Mouse (Mus musculus) NIH3T3 (cell line): Measurements from ENCODE around the gene Fiz1.
A peak's percentile ranks its signal among the peaks of the same experiment; 100 is the strongest.

Experiments
- DNase-seq: peaks from one replicate; pipeline ENCODE4 v3.0.0-alpha.2; 2012; ENCODE audit warnings: low read depth

Fiz1 gene

GRCm38 (mm10) chr7:5014251-5015117 lies at the start of gene Fiz1, which contains the start of gene Zfp524:
Gene Fiz1, minus strand, starts transcription at chr7:5014697.
Gene Zfp524, plus strand, starts transcription at chr7:5014415.
- DNase-seq = peak; percentile 99

- DNase-seq = peak; percentile 89
Measured at GRCm38 (mm10) chr7:5062360-5063001, 48.0 kb upstream of the Fiz1 start.

GRCm38 (mm10) chr7:5061774-5062359 lies 47.4 kb upstream of the Fiz1 start, which contains the start of gene U2af2:
Gene U2af2, plus strand, starts transcription at chr7:5062143.
- DNase-seq = peak; percentile 95

GRCm38 (mm10) chr7:5060944-5061773 lies 46.7 kb upstream of the Fiz1 start:
- peak; percentile 99 for DNase-seq

- peak; percentile 96 for DNase-seq
Measured at GRCm38 (mm10) chr7:5060239-5060731, 45.8 kb upstream of the Fiz1 start.

GRCm38 (mm10) chr7:5059421-5059820 lies 44.9 kb upstream of the Fiz1 start:
- DNase-seq = no peak

GRCm38 (mm10) chr7:5058631-5059030 lies 44.1 kb upstream of the Fiz1 start:
- no peak for DNase-seq

- DNase-seq = no peak
Measured at GRCm38 (mm10) chr7:5057804-5058203, 43.3 kb upstream of the Fiz1 start.

GRCm38 (mm10) chr7:5057381-5057780 lies 42.9 kb upstream of the Fiz1 start:
- DNase-seq = no peak

- DNase-seq = no peak
Measured at GRCm38 (mm10) chr7:5056651-5057263, 42.3 kb upstream of the Fiz1 start.

- DNase-seq = no peak
Measured at GRCm38 (mm10) chr7:5053456-5054179, 39.1 kb upstream of the Fiz1 start.

- no peak for DNase-seq
Measured at GRCm38 (mm10) chr7:5052931-5053343, 38.4 kb upstream of the Fiz1 start.

- DNase-seq = peak; percentile 20
Measured at GRCm38 (mm10) chr7:5052438-5052837, 37.9 kb upstream of the Fiz1 start.

- peak; percentile 86 for DNase-seq
Measured at GRCm38 (mm10) chr7:5051193-5052192, 37.0 kb upstream of the Fiz1 start, which contains the start of gene Zfp580. Gene Zfp580, plus strand, starts transcription at chr7:5051538.

GRCm38 (mm10) chr7:5047313-5047712 lies 32.8 kb upstream of the Fiz1 start:
- peak; percentile 66 for DNase-seq

- no peak for DNase-seq
Measured at GRCm38 (mm10) chr7:5046112-5046511, 31.6 kb upstream of the Fiz1 start.

- DNase-seq = no peak
Measured at GRCm38 (mm10) chr7:5044981-5045380, 30.5 kb upstream of the Fiz1 start.

- peak; percentile 25 for DNase-seq
Measured at GRCm38 (mm10) chr7:5038940-5039339, 24.4 kb upstream of the Fiz1 start.

GRCm38 (mm10) chr7:5038109-5038732 lies 23.7 kb upstream of the Fiz1 start, which contains the start of gene Zfp784:
Gene Zfp784, minus strand, starts transcription at chr7:5038446.
- DNase-seq = peak; percentile 95
